Mouse (Mus musculus) liver, adult (tissue): ENCODE measurements around the gene Lhx4.

Experiments
- GATA4 ChIP-seq: IDR thresholded peaks from 2 replicates; pipeline ENCODE4 v1.6.1; 2014; ENCODE audit warnings: mild to moderate bottlenecking, low read length; ENCODE audit not compliant: insufficient replicate concordance

Gene Lhx4

DNA sequence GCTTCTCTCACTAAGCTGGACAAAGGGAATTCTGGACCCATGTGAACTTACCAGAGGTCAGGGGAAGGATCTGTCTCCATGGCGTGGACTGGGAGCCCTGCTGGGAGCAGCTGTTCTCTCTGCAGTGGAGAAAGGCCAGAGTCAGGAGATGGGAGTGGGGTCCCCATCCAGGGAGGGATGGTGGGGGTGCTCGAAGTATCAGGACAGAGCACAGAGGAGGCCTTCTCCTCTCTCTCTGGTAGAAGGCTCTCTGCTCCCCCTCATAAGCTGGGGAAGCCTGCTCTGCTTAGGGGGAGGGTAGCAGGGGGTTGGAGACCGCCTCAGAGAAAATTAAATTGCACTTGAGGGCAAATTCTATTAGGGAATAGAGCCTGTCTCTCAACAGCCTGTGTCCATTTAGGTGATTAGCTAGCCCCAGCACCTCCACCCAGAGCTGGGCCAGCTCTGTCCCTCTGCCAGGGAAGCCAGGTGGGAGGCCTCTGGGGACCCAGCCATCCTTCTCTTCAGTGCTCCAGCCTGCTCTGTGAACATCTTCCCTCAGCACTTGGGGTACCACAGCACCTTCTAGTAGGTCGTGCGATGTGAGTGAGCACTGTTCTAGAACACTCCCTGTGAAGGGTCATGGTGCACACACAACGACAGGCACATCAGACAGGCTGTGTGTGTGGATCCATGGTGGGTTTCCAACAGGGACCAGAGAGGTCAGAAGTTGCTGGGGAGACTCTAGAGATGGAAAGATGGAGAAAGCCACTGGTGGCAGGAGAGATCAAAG, at the start of gene Lhx4:
TSS of gene Lhx4 (minus strand) at position 201 of the 772 bp plus-strand sequence.
- no peak for TF ChIP-seq GATA4

DNA sequence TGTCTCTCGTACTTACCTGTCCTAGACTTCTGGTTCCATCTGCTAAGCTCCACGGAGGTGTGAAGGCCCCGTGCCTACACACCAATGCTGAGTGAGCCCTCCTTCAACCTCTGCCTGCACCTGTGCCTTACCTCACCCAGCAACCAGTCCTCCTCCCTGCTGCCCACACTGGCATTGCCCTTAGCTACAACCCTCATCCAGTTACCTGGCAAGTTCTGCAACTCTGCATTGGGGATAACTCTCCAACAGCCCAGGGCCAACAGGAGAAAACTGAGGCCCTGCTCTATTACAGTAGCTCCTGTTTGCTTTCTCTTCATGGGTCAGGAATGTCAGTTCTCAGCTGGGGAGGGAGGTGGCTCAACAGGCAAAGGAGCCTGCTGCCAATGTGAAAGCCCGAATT, 46.5 kb upstream of the Lhx4 start:
- TF ChIP-seq GATA4 = no peak

DNA sequence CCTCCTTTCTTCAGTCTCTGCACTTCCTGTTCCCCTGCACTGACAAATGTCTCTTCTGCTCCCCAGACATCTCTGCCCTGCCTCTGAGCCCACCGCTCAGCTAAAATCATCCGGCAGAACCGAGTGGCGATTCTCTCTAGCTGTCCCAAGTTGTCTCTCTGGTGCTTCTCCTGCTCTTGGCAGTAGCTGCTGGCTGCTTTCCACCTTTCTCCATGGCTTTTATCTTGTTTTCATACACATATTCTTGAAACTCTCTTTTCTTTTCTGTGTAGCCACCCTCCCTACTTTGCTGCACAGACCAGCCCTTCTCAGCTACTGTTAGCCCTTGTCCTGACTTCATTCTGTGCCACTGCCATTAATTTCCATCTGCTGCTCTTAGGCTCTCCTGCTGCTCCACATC, 45.9 kb upstream of the Lhx4 start:
- TF ChIP-seq GATA4 = no peak

DNA sequence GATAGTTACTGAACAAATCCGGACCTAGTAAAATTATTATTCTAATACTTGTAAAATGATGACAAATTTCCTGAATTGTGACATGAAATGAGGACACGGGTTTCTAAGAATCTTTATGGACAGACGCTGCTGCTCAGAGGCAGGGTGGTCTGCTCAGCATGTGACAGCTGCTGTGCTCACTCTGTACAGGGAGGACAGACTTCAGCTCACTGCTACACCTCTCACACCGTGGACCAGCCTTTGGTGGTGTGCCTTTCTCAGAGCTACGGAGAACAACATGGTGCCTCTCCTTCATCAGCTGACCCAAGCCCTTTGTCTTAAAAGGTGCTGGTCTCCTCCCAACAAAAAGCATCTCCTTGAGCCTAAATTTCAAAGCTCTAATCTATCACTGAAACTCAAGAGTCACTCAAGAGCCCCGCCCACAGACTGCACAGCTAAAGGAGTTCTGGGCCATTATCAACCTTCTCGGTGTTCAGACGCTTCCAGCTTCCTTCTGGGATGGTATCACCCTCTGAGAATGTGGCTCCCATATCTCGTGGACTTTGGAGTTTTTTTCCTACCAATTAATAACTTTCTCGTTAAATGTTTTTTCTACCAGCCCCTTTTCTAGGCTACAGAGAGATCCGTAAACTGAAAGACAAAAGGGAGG, 45.4 kb upstream of the Lhx4 start:
- TF ChIP-seq GATA4 = no peak

DNA sequence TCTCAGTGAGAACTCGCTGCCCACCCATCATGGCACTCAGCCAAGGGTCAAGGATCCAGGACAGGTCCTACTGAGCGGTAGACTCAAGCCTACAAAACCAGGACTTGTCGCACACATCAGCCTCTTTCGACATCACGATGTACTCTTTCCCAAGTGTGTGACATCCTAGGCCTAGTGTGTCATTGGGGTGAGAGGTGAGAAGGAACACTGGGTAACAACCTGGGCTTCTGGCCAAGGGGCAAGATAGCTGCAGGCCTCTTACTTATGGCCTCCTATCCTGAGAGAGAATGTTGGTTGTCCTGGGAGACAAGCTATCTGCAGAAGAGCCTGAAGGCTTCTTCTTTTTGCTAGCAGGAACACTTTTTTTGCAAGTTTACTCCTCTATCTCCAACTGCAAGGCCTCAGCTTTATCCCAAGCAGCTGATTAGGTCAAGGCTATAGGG, 44.3 kb upstream of the Lhx4 start:
- TF ChIP-seq GATA4 = peak; percentile 12; the same call in 1 of the 2 replicates

DNA sequence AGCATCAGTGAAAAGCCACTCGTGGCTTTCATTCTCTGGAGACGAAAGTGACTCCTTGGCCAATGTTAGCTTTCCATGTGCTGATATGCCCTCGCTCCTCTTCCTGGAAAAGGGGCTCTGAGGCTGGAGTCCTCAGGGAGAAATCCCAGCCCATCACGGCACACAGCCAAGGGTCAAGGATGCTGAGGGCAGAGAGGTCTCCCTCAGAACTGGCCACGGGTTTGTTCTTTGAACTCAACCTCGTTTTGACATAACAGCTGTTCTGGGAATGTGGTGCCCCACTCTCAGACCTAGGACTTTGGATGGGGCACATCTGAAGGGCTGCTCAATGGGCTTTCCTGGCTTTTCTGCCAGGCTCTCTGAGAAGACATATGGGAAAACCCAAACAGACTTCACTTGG, 43.4 kb upstream of the Lhx4 start:
- no peak for TF ChIP-seq GATA4

DNA sequence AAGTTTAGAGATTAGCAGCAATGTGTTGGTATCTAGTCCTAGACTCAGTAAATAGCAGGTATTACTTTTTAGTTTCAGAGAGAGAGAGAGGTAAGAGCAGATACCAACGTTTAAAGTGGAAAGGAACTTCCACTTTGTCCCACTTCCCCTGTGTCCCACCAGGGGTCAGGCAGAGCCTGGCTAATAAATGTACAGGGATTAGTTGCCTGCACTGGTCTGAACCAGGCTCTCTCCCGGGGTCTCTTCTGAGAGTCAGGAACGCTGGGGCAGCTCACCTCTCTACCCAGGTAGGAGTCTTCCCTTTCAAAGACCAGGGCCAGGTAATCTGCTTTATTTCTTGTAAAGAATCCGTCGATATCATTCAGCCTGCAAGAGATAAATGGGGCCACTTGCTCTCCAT, 40.4 kb upstream of the Lhx4 start:
- TF ChIP-seq GATA4 = no peak

DNA sequence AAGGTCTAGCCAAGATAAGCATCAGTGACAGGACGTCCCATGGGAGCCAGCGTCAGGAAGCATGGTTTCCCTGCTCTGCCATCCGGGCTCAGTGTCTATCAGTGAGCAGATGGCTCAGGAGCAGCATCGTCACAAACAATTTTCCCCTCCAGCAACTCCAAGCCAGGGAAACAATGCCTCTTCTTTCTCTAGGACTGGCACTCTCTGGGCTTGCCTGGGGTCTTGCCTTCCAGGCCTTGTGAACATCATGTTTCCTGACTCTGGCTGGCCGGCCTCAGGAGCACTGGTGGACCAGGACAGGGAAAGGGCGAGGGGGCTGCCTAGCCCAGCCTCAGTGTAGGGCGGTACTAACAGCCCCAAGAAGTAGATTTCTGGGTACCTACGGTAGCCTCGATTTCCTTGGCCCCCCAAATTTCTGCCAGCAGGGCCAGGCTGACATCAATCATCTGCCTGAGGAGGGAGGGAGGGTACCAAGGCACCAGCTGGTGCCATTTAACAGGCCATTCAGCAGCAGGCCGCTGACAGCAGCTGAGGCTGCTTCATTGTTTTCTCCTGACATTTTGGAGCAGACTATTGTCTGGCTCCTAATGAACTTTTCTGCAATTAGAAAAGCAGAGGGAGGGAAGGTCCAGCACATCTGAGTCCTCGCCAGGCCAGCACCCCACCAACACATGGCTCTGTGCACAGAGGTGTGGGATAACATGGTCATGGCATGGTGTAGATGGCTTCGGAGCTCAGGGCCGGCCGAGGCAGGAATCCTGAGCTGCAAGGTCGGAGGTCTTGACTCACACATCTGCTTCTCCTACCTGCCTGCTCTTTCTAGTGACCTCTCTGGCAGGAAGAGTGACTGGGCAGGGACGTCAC, 38.9 kb upstream of the Lhx4 start:
- TF ChIP-seq GATA4 = no peak

DNA sequence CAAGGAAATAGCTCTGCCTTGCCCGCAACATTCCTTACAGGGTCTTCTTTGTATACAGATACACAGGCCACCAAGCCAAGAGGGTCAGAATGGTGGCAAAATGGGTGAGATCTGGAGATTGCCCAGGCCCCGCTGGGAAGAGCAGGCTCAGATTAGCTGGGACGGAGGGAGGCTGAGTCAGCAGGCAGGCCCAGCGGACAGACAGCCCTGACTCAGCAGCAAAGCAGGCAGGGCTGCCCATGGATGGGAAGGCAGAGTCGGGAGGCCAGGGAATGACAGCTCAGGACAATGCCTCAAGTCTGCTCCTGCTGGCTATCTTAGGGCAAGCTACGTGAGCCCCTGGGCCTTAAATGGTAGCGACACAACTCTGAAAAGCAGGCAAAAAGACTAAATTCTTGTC, 34.4 kb upstream of the Lhx4 start:
- TF ChIP-seq GATA4 = no peak

DNA sequence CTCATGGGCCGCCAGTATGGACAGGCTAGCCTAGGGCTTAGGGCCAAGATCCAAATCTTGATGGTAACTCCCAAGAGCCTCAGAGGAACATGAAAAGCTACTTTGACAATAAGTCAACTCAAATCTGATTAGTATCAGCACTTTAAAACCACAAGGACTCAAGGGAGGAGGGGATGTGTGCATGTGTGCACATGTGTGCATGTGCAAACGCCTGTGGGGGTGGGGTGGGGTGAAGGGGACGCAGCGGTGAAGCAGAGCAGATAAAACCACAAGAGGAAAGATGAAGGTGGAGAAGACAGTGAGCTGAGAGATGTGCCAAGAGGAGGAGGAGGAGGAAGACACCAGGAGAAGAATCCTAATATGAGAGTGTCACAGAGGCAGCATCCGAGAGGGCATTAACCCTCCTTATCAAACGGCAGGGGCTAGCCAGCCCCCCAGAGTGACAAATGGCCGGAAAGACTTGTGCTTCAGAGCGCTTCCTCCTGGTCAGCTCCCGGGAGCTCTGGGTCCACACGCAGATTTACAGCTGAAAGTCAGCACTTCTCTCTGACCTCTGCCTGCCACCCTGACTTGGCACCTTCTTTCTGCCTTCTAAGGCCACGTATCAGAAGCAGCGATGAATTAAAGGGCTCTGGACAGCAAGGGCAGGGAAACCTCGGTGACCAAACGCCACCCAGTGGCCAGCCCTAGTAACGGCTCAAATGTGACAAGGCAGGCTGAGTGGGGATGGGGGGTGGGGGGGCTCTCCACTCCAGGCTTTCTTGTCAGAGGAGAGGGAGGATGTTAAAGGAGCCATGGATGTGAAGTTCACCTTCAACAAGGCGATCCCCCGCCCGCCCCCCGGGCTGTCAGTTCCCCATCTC, 33.1 kb upstream of the Lhx4 start:
- peak; percentile 64; the same call in 1 of the 2 replicates for TF ChIP-seq GATA4

DNA sequence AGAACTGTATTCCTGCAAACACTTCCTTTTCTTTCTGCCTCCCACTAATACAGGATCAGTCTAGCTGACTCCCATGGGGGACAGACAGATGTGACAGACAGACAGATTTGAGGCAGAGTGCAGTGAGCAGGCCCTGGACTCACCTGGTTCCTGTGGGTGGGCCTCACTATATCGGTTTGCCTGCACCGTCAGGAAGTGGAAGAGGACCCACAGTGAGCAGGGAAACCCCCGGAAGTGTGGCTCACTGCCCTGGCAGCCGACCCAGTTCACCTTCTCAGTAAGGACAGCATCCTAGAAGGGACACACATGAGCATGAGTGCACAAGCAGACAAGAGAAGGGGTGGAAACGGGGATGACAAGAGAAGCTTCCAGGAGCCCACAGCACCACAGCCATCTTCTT, 30.9 kb upstream of the Lhx4 start:
- no peak for TF ChIP-seq GATA4

DNA sequence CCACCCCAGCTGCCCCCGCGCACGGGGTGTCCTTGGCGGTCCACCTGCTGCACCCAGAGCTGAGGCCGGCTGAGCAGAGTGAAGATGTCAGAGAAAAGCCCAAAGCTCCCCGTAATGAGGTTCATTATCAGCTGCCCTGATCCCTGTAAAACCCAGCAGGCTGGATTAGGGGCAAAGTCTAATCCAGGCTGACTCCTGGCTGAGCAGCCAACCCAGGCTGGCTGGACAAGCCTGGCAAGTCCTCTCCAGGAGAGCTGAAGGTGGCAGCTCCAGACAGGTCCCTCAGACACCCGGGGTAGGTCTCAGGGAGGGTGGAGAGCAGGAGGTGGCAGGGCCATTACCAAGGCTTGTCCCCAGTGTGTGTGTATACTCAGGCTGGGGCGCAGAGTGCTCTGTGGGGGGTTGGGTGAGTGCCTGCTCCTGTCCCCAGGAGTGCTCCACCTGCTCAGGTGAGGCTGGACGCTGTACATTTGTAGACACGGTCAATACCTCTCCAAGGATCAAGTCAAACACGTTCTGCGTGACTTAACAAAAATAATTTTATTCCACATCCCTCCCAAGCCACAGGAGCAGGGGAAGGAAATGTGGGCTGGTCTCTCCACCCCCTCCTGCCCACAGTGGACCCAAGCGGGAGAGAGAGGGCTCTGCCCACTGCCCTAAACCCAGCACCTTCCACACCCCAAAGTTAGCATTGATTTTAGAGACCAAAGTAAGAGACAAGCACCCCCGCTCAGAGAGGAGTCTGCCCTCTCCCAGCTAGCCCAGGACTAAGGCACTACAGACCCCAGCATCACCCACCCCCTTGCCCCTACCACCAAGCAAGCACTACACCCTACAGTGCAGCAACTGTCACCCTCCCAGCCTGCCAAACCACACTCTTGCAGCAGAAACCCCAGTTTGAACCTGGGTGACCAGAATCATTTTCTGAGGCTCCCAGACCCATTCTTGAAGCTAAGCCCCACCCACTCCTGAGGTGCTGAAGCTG, 26.4 kb upstream of the Lhx4 start:
- no peak for TF ChIP-seq GATA4

DNA sequence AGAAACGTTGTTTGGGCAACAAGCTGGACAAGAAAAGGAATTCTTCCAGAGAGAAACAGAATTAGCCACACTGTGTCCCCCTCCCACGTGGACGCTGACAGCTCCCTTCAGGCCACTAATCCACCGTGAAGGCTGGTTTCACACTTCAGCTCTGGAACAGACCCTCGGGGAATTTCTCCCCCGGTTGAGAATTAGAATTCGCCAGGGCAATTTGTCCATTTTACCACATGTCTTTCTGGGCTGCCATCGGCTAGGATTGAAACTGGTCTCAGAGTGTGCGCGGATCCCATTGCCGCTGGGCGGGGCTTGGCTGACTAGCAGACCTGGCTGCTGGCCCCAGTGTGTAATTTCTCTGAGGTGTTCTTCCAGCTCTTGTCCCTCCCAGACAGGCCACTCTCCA, 7.7 kb upstream of the Lhx4 start:
- TF ChIP-seq GATA4 = no peak

DNA sequence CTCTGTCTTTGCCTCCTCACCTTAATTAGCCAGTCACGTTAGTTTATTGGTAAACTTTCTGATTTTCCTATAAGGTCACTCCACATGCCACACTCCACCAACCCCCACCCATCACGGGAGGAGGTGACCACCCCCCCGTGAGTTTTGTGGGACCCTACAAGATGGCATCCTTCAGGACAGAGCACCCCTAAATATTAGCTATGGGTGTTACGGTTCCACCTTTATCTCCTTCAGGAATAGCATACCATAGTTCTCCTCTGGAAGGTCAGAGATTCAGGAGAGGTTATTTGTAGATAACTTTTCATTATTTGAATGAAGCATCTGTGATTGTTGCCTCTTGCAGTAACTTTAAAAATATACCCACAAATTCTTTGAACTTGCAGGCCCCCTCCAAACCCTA, 7.2 kb upstream of the Lhx4 start:
- TF ChIP-seq GATA4 = no peak

DNA sequence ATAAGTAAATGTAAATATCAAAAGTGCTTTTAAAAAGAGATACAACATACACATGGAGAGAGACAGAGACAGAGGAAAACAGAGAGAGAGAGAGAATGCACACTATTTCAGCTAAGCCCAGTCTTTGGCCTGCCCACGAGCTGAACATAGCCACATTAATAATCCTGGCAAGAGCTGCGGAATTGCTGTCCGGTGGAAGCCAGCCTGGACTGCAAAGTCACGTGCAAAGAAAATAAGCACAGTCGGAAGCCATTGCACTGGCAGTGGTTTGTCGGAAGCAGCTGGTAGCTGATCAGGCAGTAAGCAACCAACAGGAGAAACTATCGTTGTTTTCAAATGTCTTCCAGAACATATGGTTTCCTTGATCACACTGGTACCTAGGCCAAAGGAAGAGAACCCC, 6.1 kb upstream of the Lhx4 start:
- no peak for TF ChIP-seq GATA4
